Mouse (Mus musculus) urinary bladder, postnatal 4 days (tissue): ENCODE data around the gene Dcaf7.
A peak's percentile ranks its signal among the peaks of the same experiment; 100 is the strongest.
"Not testable (repeated sequence)": the region's sequence is repeated elsewhere in the genome, so short reads cannot be mapped to it uniquely, and the experiment has no call there.

Experiments
- DNase-seq, 2 experiments: peaks; one replicate each; pipeline ENCODE4 v3.0.0; 2021 to 2022; ENCODE audit warnings: low spot score in 2 of 2

Gene Dcaf7

DNA sequence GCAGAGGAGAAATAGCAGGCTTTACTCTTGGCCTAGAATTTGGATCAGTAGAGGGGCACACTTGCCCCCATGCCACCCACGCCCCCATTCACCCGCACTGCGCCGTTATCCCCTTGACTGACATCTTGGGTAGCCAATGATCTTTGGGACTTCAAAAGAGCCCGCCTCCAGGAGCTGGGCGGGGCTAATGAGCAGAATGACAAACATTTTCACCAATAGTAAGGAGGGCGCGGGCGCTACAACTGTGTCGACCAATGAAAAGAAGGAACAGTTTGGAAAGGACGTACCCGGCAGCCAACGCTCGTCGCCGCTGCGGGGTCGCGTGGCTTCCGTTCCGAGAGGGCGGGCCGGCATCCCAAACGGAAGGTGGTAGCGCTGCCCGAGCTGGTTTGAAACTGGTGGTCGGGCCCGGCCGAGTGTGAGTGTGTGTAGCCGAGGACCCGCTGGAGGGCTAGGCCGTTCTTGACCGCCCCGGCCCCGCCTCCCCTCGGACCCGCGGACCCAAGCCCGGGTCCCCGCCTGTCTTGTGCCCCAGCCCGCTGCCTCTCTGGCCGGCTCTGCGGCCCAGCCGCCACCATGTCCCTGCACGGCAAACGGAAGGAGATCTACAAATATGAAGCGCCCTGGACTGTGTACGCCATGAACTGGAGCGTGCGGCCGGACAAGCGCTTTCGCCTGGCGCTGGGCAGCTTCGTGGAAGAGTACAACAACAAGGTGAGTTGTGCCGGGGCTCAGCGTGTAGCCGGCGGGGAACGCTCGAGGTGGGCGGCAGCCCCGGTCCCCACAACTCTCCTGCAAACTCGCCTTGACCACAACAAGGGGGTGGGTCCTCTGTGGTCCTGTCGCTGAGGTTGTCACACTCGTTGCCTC lies at the start of gene Dcaf7:
Gene Dcaf7 (plus strand): TSS at position 325 of the 870 bp plus-strand sequence.
- DNase-seq: peak; percentile 95 to 96

DNA sequence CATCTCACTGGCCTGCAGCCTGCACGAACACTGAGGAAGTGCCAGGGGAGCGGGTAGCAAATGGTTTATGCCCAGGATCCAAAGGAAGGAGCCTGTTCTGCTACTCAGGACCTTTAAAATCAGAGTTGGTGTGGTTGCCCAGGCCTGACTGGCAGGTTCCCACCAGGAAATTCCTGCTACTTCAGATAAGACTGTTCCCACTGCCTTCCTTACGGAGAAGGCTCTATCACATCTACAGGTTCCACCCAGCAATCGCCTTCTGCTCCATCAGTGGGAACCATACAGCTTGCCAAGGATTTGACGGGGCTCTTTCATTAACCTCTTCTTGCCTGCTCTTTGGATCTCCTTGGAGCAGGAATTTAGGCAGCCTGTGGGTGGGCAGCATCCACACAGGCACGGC lies 49.2 kb upstream of the Dcaf7 start:
- DNase-seq: no peak

DNA sequence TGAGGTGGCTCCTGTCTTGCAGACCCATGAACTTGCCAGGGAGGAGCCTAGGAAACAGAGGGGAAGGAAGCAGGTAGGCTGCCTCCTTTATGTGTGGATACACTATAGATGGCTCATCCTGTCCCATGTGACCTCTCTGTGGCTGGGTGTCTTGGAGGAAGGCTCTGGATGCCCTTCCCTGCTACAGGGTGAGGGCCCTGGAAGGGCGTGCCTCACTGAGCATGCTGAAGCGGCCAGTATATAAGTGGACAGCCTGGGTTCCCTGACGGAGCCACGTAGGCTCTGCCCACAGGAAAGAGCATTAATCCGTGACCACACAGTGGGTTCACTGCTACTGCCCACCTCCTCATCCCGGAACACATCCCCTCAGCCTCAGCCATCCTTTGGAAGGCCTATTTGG lies 47.2 kb upstream of the Dcaf7 start:
- DNase-seq: no peak

DNA sequence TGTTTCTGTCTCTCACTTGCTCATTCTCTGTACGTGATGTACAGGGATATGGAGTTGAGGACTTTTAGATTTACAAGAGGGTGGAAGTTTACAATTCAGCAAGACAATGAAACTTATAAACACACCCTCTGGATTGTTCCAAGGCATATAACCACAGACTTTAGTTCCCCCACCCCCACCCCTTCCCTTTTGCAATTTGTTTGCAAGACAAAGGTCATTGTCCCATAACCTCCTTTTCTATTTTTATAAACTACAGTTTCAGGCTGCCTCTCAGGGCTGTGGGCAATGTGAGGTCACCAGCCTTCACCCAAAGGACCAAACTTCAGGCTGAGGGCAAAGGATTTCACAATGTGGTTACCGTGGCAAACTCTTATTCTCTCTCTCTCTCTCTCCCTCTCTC lies 46.4 kb upstream of the Dcaf7 start:
- no peak for DNase-seq

DNA sequence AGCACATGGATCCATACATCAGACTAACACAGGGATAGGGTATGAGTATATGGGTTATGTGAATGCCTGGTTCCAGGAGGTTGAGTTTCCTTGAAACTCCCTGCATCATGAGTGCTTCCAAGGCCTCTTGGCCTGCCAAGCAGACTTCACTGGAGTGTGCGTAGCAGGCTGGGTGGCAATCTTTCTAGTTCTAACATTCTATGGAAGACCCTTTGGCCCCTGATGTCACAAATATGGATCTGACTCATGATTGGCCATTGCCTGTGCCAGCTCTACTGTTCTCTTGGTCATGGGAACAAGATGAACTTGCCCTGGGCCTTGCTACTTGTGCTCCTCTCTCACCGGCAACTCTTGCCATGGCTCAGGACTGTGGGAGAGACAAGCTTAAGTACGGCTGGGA lies 42.3 kb upstream of the Dcaf7 start, which contains the start of gene Ace3:
Gene Ace3 (plus strand): TSS at position 301 of the 400 bp plus-strand sequence.
- no peak for DNase-seq

DNA sequence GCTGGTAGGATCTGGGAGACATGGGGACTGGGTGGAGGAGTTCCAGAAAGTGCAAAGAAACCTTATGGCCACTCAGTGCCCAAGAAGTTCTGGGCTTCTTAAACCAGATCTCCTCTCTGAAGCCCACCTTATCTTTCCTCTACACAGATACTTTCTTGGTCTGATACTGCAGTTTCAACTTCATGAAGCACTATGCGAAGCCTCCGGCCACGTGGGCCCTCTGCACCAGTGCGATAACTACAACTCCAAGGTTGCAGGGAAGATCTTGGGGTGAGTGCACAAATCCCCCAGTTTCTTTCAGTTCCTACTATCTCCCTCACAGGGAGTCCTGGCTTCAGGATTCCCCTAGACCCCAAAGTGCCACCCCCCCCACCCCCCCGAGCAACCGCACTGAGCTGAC lies 36.6 kb upstream of the Dcaf7 start:
- no peak for DNase-seq

DNA sequence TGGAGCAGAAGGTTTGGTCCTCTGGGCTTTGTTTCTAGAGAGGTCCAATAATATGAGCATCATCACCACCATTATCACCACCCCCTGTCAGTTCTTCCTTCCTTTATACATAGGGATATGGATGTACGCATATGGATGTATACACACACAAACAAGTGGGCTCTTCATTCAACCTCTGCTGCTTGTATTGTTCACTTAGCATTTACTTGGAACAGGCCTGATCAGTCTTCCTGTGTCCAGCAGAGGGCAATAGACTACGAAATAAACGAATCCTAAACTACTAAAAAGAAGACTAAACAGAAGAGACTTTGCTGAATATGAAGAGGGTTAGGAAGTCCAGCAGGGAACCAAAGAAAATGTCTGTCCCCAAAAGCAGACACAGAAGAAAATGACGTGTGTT lies 35.0 kb upstream of the Dcaf7 start:
- no peak for DNase-seq

DNA sequence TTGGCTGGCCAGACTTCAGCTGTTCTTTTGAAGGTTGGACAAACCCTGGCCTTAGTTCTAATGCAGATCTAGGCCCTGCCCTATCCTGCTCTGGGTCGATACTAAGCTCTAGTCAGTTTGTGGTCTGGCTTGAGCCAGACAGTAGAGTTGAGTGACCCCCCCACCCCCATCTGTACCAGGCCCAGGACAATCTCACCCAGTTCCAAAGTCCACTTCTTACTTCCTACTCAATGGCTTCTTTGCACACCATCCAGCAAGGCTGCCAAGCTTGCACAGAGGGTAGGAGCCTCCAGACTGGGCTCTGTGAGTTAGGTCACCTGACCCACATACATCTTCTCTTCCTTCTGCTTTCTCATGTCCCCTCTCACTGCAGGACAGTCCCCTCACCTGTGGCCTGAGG lies 32.1 kb upstream of the Dcaf7 start:
- DNase-seq: no peak

DNA sequence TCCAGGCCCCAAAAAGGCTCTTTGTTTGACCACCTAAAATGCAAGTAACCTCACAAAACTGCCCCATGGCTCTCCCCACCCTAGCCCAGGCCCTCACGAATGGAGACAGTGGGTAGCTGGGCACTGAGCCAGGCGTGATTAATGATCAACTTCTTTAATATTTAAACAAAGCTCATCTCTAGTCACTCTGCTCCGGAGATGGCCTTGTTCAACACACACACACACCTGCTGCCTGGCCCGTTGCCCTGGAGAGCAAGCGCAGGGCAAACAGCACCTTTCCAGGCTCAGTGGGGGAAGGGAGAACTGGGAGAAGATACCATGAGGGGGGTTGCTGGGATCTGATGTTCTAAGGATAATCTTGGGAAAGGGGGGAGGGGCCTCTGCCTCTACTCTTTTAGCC lies 30.7 kb upstream of the Dcaf7 start:
- no peak for DNase-seq

DNA sequence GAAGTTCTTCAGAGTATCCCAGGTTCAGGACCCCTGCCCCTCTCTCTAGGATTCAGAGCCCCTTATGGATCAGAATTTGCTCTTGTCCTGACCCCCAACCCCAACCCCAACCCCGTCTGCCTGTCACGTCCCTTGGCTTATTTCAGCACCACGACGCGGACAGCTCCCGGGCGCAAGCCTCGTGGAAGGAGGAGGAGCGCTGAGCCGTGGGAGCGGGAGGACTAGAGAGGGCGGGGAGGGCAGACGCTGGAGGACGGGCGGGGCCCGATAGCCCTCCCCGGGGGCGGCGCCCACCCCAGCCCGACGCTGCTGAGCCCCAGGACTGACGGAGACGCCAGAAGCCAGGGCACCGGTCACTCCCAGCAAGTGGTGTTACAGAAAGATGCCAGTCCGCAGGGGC lies 28.9 kb upstream of the Dcaf7 start, which contains the start of gene Kcnh6:
Gene Kcnh6 (plus strand): TSS at position 304 of the 400 bp plus-strand sequence.
- DNase-seq: peak; percentile 58 to 86

DNA sequence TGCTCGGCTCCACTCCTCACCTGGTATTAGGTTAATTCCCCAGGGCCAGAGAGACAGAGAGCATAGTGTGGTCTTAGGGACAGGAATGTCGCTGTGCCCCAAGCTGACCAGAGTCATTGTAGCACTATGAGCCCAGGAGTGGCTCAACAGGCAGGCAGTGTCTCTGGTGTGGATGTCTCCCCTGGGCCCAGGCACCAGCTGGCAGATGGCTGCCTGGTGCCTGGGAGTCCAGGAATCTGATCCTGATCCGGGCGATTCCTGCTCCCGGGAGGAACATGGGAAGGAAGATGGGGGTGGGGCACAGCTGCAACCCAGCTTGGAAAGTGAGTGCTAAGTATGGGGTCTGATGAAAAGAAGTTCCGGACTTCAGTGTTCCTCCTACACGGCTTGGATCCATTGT lies 24.0 kb upstream of the Dcaf7 start:
- DNase-seq: no peak

DNA sequence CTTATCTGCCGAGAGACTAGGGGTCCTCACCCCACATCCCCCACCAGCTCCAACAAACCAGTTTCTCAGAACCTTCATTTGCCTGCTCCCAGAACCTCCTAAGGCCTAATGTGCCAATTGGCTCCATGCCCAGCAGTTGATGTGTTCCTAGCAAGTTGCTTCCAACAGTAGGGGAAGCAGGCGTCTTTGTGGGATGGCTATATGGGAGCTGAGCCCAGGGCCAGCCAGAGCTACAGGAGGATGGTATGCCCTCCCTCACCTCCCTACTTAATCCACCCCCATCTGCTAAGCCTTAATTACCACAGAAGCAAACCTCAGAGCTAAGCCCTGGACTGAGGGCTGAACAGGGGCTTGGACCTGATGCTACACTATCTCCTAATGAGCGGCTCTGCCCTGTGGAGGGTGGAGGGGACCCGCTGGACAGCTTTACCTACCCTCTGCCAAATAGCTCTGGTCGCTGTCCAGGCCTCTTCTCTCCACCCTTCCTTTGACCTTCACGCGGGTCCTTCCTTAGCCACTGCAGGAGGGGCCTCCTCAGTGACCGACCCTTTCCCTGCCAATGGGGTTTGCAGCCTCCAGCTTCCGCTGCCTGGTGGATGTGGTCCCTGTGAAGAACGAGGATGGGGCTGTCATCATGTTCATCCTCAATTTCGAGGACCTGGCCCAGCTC lies 23.0 kb upstream of the Dcaf7 start:
- no peak for DNase-seq

DNA sequence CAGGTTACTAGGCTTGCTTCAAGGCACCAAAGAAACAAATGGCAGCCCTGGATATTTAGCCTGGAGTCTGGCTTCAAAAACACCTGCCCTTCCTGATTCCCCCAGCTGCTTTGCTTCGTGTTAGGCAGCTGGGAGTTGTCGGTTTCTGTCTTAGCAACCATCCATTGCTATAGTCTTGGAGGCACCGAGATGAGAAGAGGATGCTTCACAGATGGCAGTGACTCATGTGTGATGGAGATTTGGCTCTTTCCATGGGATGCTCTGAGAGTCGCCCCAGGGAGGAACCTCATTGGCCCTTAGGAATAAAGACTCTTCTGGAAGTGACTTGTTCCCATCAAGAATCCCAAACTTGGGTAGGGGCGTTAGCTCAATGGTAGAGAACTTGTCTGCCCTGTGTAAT lies 20.2 kb upstream of the Dcaf7 start:
- no peak for DNase-seq

DNA sequence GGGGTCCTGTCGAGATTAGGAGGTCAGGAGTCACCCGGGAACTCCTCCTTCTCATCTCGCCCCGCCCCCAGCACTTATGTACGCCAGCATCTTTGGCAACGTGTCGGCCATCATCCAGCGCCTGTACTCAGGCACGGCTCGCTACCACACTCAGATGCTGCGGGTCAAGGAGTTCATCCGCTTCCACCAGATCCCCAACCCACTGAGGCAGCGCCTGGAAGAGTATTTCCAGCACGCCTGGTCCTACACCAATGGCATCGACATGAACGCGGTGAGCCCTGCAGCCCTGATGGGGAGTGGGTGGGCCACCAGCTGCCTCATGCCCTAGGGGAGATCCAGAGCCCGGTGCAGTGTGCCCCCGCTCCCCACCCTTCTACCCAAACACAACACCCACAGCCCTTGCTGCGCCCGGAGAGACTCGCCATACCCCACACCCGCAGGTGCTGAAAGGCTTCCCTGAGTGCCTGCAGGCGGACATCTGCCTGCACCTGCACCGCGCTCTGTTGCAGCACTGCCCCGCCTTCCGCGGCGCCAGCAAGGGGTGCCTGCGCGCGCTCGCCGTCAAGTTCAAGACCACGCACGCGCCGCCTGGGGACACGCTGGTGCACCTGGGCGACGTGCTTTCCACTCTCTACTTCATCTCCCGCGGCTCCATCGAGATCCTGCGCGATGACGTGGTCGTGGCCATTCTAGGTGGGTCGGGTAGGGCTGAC lies 16.5 kb upstream of the Dcaf7 start:
- DNase-seq: no peak

DNA sequence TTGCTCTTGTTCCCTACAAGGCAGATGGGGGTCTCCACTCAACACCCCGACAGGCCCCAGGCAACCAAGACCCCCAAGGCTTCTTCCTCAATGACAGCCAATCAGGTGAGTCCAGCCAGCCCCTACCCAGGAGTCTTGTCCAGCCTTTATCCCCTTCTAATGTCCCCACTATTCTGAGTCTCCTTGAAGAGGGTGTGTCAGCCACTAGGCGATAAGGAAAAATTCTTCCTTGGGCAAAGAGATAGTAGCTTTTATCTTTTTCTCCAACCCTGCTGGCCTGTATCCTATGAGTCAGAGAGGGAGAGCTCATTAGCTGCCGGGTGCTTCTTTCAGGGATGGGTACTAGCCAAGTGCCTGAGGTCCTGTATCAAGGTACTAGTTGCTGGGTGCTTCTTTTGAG lies 10.9 kb upstream of the Dcaf7 start:
- DNase-seq: no peak

DNA sequence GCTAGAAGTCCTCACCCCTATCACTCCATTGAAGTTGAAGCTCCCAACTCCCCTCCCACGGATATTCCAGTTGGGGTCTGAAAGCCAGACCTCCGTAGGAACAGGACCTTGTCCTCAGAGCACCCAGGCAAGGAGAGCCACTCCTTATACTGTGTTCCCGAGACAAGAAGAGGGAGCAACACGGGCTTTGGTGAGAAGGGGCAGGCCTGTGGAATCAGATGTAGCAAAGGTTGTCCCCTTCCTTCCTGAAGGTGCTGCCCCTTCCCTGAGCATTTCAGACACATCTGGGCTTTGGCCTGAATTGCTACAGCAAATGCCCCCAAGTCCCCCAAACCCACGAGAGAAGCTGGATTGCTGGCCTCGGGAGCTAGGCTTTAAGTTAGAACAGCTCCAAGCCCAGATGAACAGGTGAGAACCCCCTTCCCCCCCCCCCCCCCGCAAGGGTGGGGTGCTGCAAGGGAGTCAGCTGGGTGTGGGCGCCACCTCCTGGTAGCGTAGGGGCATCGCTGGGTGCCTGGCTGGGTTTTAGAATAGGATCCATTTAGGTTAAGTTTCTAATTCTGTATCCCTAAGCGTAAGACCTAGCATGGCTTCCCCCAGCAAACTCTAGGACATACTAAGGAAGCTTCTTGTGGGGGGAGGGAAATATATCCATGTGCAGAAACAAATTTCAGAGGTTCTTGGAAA lies 10.1 kb upstream of the Dcaf7 start:
- no peak for DNase-seq

DNA sequence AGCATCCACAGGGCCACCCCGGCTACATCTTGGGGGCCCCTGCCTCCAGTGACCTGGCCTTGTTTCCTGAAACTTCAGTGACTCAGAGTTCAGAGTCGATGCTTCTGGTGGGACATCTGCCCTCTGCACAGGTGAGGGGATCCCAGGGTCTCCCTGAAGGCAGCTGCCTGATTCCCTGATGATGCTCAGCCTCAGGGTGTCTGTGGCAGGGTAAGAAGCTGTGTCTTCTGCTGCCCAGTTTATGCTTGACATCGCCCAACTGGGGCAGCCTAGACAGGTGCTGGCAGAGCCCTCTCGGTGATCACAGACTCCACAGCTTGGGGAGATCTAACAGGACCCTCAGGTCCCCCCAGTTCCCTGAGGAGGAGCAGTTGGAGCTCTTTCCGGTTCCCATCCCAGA lies 9.1 kb upstream of the Dcaf7 start:
- no peak for DNase-seq

DNA sequence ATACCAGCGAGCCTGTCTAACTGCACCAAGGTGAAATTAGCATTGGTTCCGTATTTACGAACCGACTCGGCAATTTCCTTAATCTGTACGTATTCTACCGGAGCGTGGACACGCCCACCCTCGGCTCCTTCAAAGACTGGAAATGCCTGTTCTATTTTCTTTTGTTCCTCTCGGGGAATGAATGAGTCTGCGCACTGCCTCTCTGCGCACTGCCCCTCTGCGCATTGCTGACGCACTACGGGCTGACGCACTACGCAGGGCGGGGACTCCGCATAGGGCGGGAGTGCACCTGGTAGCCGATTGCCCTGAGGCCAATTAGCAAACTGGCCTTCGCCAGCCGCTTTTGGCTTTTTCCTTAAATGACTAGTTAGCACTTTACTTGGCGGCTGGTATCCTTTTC lies 4.6 kb upstream of the Dcaf7 start:
- not testable (repeated sequence) for DNase-seq

DNA sequence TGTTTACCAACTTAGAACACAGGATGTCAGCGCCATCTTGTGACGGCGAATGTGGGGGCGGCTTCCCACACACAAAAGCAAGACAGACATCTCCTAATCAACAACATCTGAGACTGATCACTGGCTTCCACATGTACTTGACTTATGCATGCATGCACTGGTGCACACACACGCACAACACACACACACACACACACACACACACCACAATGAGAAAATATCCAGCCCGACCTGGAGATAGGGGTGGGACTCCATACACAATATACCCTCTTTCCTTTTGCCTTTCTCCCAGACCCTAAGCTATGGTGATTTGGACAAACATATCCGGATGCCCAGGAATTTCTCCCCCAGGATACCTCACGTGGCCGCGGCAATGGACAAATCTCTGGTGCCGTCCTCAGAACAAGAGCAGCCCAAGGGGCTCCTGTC lies 3.2 kb upstream of the Dcaf7 start:
- DNase-seq: no peak

DNA sequence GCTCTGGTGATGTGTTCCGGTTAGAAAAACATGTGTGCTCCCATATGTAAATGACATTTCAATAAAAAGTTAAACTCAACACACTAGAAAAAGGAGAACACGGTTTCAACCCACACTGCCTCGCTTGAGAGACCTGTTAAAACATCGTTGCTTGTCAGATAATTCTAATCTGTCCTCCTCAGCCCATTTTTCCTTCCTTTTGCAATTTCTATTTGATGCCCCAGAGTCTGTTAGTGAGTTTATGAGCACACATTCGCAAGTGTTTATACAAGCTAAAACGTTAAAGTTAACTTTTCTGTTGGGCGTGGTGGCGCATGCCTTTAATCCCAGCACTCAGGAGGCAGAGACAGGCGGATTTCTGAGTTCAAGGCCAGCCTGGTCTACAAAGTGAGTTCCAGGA lies 1.7 kb upstream of the Dcaf7 start:
- DNase-seq: no peak

DNA sequence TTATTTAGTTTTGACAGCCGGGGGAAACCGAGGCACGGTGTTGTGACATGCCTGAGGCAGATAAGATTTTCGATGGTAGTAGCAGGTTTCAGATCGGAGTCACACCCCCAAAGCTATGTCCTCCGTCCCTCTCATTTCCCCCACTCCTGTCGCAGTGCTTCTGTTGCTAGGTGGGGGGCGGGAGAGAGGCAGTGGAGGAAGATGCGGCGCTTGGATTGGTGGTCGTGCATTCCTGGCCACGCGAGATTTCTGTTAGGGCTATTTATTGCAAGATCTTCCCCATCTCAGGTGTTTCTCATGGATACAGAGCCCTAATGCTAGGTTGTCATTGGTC lies 713 bp downstream of the Dcaf7 start:
- DNase-seq: no peak

DNA sequence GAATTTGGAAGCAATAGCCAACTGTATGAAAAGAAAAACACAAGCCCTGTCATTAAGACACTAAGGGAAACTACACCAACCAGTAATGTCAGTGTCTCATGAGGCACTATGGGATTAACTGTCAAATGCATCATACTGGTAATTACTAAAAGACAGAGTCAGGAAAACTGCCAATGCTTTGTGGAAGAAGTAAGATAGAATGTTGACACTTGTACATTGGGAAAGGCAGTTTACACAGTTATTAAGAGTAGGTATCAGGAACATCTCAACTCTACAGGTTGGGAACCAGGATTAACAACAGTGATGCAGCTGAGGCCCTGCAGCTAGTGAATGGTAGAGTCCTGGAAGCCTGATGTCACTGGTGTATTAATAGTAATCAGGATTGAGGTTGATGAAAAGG lies 7.7 kb downstream of the Dcaf7 start:
- DNase-seq: no peak
